Mouse (Mus musculus) cortical plate, adult 2 months (tissue): ENCODE measurements at regions not wholly inside any gene's neighbourhood (a gene's known extent, or its start where the extent isn't known, plus 50 kb on each side); places are given as distances from the start of the nearest gene placed in this dataset.
"Not testable (repeated sequence)": the region's sequence is repeated elsewhere in the genome, so short reads cannot be mapped to it uniquely, and the experiment has no call there.

Experiments
- CTCF ChIP-seq: fragments of 200-500 bp; IDR thresholded peaks from 2 replicates; pipeline ENCODE4 v1.5.1; 2011; ENCODE audit warnings: mild to moderate bottlenecking, control low read depth, low read length; ENCODE audit not compliant: insufficient read depth; ENCODE audit errors: extremely low read depth
- POLR2A ChIP-seq: fragments of 200-500 bp; IDR thresholded peaks from 2 replicates; pipeline ENCODE4 v1.6.1; 2011; ENCODE audit warnings: mild to moderate bottlenecking, low read length, control low read depth; ENCODE audit not compliant: insufficient read depth; ENCODE audit errors: extremely low read depth

DNA sequence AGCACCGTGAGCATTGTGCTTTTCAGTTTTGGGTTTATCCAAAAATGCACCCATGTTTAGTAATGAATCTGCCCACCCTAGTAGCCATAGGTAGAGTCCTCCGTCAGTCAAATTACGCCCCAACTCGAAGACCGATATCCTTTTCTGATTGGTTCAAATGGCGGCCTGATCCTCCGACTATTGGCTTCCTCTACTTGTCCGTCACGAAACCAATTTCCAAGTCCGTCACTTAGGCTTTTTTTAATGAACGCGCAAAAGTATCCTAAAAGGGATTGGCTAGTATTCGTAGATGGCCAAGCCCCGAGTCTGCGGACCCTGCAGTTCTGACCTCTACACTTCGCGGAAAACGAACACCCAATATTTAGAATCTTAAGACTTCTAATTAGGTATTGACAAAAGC is 417.5 kb upstream of the Pdcd1 start:
- not testable (repeated sequence) for TF ChIP-seq CTCF, POLR2A
